Mouse (Mus musculus) CH12.LX (cell line): ENCODE data around the gene Rnf115. TPM values are rescaled to one million over a fixed set of nuclear protein-coding genes. Genes with fewer than 3 reads are reported as not detected.

Source experiments
- DNase-seq: peaks from one replicate; pipeline ENCODE4 v3.0.0-alpha.2; 2013; ENCODE audit errors: extremely low read depth
- H3K27ac ChIP-seq: 2 replicates; pipeline ENCODE4 v1.5.1; 2012; ENCODE audit warnings: low read depth, mild to moderate bottlenecking, control low read depth, moderate library complexity; ENCODE audit not compliant: insufficient read depth
- H3K27me3 ChIP-seq: replicated peaks from 2 replicates; pipeline ENCODE3; 2012; ENCODE audit warnings: inconsistent platforms
- H3K36me3 ChIP-seq, 2 experiments: replicated peaks in 1 of 2; 2 replicates each; pipeline versions ENCODE3 to v1.6.1; 2012; ENCODE audit warnings: inconsistent platforms in 1 of 2, low read length in 1 of 2, mild to moderate bottlenecking in 1 of 2, mixed read lengths in 1 of 2, moderate library complexity in 1 of 2; ENCODE audit not compliant: control insufficient read depth in 1 of 2, insufficient read depth in 1 of 2
- H3K4me1 ChIP-seq, 2 experiments: 2 replicates each; pipeline ENCODE4 v1.6.1; 2012; ENCODE audit warnings: inconsistent platforms in 1 of 2, moderate library complexity in 1 of 2; ENCODE audit not compliant: insufficient read depth in 2 of 2, control insufficient read depth in 1 of 2
- H3K4me2 ChIP-seq: 2 replicates; pipeline ENCODE4 v1.6.1; 2012; ENCODE audit warnings: low read depth, mild to moderate bottlenecking, control low read depth; ENCODE audit not compliant: poor library complexity, insufficient read depth, severe bottlenecking
- H3K4me3 ChIP-seq, 3 experiments: fragments of 150-350 bp in 1 of 3; sonication (generic) in 1 of 3; replicated peaks in 1 of 3; 2 replicates each; pipeline versions ENCODE3 to v1.5.1; 2011 to 2012; ENCODE audit warnings: low read depth in 2 of 3, low read length in 2 of 3, mild to moderate bottlenecking in 2 of 3, moderate library complexity in 2 of 3, control low read depth in 1 of 3, improper control_type of control experiment in 1 of 3, inconsistent platforms in 1 of 3, mixed read lengths in 1 of 3; ENCODE audit not compliant: poor library complexity in 1 of 3
- H3K79me2 ChIP-seq: replicated peaks from 2 replicates; pipeline ENCODE4 v1.6.1; 2012; ENCODE audit warnings: mild to moderate bottlenecking, moderate library complexity; ENCODE audit not compliant: control insufficient read depth, poor library complexity, insufficient read depth, severe bottlenecking; ENCODE audit errors: extremely low read depth
- H3K9ac ChIP-seq: 2 replicates; pipeline ENCODE4 v1.6.1; 2012; ENCODE audit warnings: low read depth, mild to moderate bottlenecking, control low read depth, moderate library complexity; ENCODE audit not compliant: insufficient read depth
- H3K9me3 ChIP-seq: replicated peaks from 2 replicates; pipeline ENCODE3; 2012; ENCODE audit warnings: low read length, inconsistent platforms, mixed read lengths
- BHLHE40 ChIP-seq: IDR thresholded peaks from 2 replicates; pipeline ENCODE4 v1.6.1; 2011; ENCODE audit warnings: mild to moderate bottlenecking, low read depth, low read length, improper control_type of control experiment
- CHD2 ChIP-seq: IDR thresholded peaks from 2 replicates; pipeline ENCODE4 v1.6.1; 2011; ENCODE audit warnings: low read length, improper control_type of control experiment
- CTCF ChIP-seq, 2 experiments: IDR thresholded peaks in 1 of 2; conservative IDR thresholded peaks in 1 of 2; 2 replicates each; pipeline ENCODE4 v1.5.1; 2011 to 2012; ENCODE audit warnings: low read depth in 2 of 2, low read length in 2 of 2, improper control_type of control experiment in 1 of 2, inconsistent platforms in 1 of 2, mild to moderate bottlenecking in 1 of 2, moderate library complexity in 1 of 2
- E2F4 ChIP-seq: IDR thresholded peaks from 2 replicates; pipeline ENCODE4 v1.6.1; 2011; ENCODE audit warnings: low read depth, low read length, improper control_type of control experiment; ENCODE audit not compliant: insufficient replicate concordance
- GABPA ChIP-seq: IDR thresholded peaks from 2 replicates; pipeline ENCODE4 v1.6.1; 2012; ENCODE audit warnings: low read depth, low read length, improper control_type of control experiment, inconsistent platforms; ENCODE audit not compliant: insufficient replicate concordance
- IRF4 ChIP-seq: IDR thresholded peaks from 2 replicates; pipeline ENCODE4 v1.6.1; 2014; ENCODE audit warnings: low read depth, mild to moderate bottlenecking, inconsistent platforms, low read length, improper control_type of control experiment
- MAFK ChIP-seq: IDR thresholded peaks from 2 replicates; pipeline ENCODE4 v1.6.1; 2011; ENCODE audit warnings: low read length, improper control_type of control experiment; ENCODE audit not compliant: insufficient replicate concordance
- MAX ChIP-seq: IDR thresholded peaks from 2 replicates; pipeline ENCODE4 v1.6.1; 2011; ENCODE audit warnings: low read length, improper control_type of control experiment
- MEF2A ChIP-seq: IDR thresholded peaks from 2 replicates; pipeline ENCODE4 v1.6.1; 2014; ENCODE audit warnings: low read depth, mild to moderate bottlenecking, inconsistent platforms, low read length, improper control_type of control experiment, borderline replicate concordance
- MXI1 ChIP-seq: IDR thresholded peaks from 2 replicates; pipeline ENCODE4 v1.6.1; 2011; ENCODE audit warnings: mild to moderate bottlenecking, low read depth, low read length, improper control_type of control experiment
- MYC ChIP-seq: IDR thresholded peaks from 2 replicates; pipeline ENCODE4 v1.6.1; 2011; ENCODE audit warnings: low read depth, mild to moderate bottlenecking, improper control_type of control experiment, low read length
- NELFE ChIP-seq: IDR thresholded peaks from 2 replicates; pipeline ENCODE4 v1.6.1; 2011; ENCODE audit warnings: low read depth, low read length, improper control_type of control experiment
- NRF1 ChIP-seq: IDR thresholded peaks from 2 replicates; pipeline ENCODE4 v1.6.1; 2014; ENCODE audit warnings: low read depth, mild to moderate bottlenecking, inconsistent platforms, low read length, improper control_type of control experiment, moderate library complexity
- PAX5 ChIP-seq: IDR thresholded peaks from 2 replicates; pipeline ENCODE4 v1.6.1; 2012; ENCODE audit warnings: low read length, inconsistent platforms, mixed read lengths
- POLR2A ChIP-seq: IDR thresholded peaks from 2 replicates; pipeline ENCODE4 v1.6.1; 2011; ENCODE audit warnings: low read depth, mild to moderate bottlenecking, improper control_type of control experiment, low read length
- POLR2AphosphoS2 ChIP-seq: IDR thresholded peaks from 2 replicates; pipeline ENCODE4 v1.6.1; 2011; ENCODE audit warnings: low read depth, low read length, improper control_type of control experiment
- RAD21 ChIP-seq: IDR thresholded peaks from 2 replicates; pipeline ENCODE4 v1.6.1; 2011; ENCODE audit warnings: low read depth, mild to moderate bottlenecking, low read length, improper control_type of control experiment, moderate library complexity
- RCOR1 ChIP-seq: conservative IDR thresholded peaks from 2 replicates; pipeline ENCODE4 v1.6.1; 2012; ENCODE audit warnings: low read depth, mild to moderate bottlenecking, inconsistent platforms, low read length, improper control_type of control experiment
- SIN3A ChIP-seq: IDR thresholded peaks from 2 replicates; pipeline ENCODE4 v1.6.1; 2012; ENCODE audit warnings: low read length, improper control_type of control experiment, inconsistent platforms
- SMC3 ChIP-seq: IDR thresholded peaks from 2 replicates; pipeline ENCODE4 v1.6.1; 2011; ENCODE audit warnings: low read depth, low read length, improper control_type of control experiment
- TBP ChIP-seq: conservative IDR thresholded peaks from 2 replicates; pipeline ENCODE4 v1.6.1; 2011; ENCODE audit warnings: low read depth, low read length, improper control_type of control experiment
- USF2 ChIP-seq: conservative IDR thresholded peaks from 2 replicates; pipeline ENCODE4 v1.6.1; 2011; ENCODE audit warnings: low read depth, low read length, improper control_type of control experiment
- dilution Hi-C: fragments of 300-500 bp; cut with MboI; formaldehyde crosslinking; loops from 2 replicates; pipeline ENCODE4 v1.14.3; 2020; ENCODE audit warnings: low sequenced_read_pairs; ENCODE audit not compliant: extremely low pct_unique_long_range_greater_than_20kb, extremely low pct_ligation_motif_present
- in situ Hi-C: fragments of 300-500 bp; cut with MboI; formaldehyde crosslinking; loops from 3 replicates; pipeline ENCODE4 v1.14.3; 2019; ENCODE audit warnings: low sequenced_read_pairs, low pct_ligation_motif_present, low pct_unique_long_range_greater_than_20kb, mixed read lengths
- polyA plus RNA-seq: library from polyadenylated mRNA; unstranded; fragments of >175 nt; gene quantifications from 2 replicates; pipeline ENCODE4 v1.2.1, GENCODE M21; 2012; ENCODE audit warnings: low read depth; ENCODE audit not compliant: insufficient read length
- total RNA-seq, 2 experiments: library from RNA; depleted of rRNA; stranded (reverse); fragments of 300-350 nt in 1 of 2; fragments of >200 nt in 1 of 2; gene quantifications; 2 replicates each; pipeline ENCODE4 v1.2.3; 2012 to 2014

Gene Rnf115
- total and polyA plus RNA-seq, 3 experiments, result 25.8 to 79.3 (median 64.7) TPM

GRCm38 (mm10) chr3:96733984-96734383 lies 6.5 kb downstream of the Rnf115 start:
- Histone ChIP-seq H3K27me3 (no peaks in the 10 kb centered on the region), H3K4me2 (no peak overlapping the region), H3K4me1 (peaks cover 6 to 64% of the 10 kb centered on the region in 2 experiments; a peak in 3 of 4 replicates), H3K4me3 (no peak overlapping the region), H3K27ac (no peak overlapping the region), H3K9ac (no peak overlapping the region), H3K79me2 (peaks cover 42% of the 10 kb centered on the region), H3K9me3 (no peaks in the 10 kb centered on the region), H3K36me3 (peaks cover 0 to 21% of the 10 kb centered on the region in 2 experiments)
- dilution Hi-C loops, result no loop called here
- DNase-seq, result no peak
- TF ChIP-seq POLR2AphosphoS2, result no peak
- TF ChIP-seq GABPA, result no peak
- TF ChIP-seq IRF4, result no peak
- TF ChIP-seq RCOR1, result no peak
- TF ChIP-seq SMC3, result no peak
- in situ Hi-C loops, result no loop called here

- no peak for DNase-seq
- Histone ChIP-seq H3K4me3 (no peak overlapping the region), H3K9ac (no peak overlapping the region), H3K9me3 (no peaks in the 10 kb centered on the region), H3K36me3 (peaks cover 0 to 23% of the 10 kb centered on the region in 2 experiments), H3K27ac (no peak overlapping the region), H3K27me3 (no peaks in the 10 kb centered on the region), H3K4me2 (no peak overlapping the region), H3K4me1 (peaks cover 6 to 57% of the 10 kb centered on the region in 2 experiments; a peak in 3 of 4 replicates), H3K79me2 (peaks cover 31% of the 10 kb centered on the region)
- in situ Hi-C loops (no loop called here), dilution Hi-C loops (no loop called here)
- TF ChIP-seq E2F4, result no peak
- no peak for TF ChIP-seq PAX5
- no peak for TF ChIP-seq RAD21
- TF ChIP-seq MAFK, result no peak
- no peak for TF ChIP-seq NRF1
- TF ChIP-seq CHD2, result no peak
- no peak for TF ChIP-seq NELFE
- no peak for TF ChIP-seq GABPA
- no peak for TF ChIP-seq TBP
- no peak for TF ChIP-seq USF2
- no peak for TF ChIP-seq MXI1
- no peak for TF ChIP-seq MEF2A
- no peak for TF ChIP-seq MYC
- no peak for TF ChIP-seq SIN3A
- TF ChIP-seq SMC3, result no peak
- TF ChIP-seq BHLHE40, result no peak
- no peak for TF ChIP-seq MAX
- TF ChIP-seq CTCF (conservative IDR thresholded peaks at IDR 0.05 in 1 of 2, IDR thresholded peaks at IDR 0.05 in 1 of 2; ENCODE audit: low read depth in 2 of 2, low read length in 2 of 2), result no peak
- no peak for TF ChIP-seq POLR2A
Measured at GRCm38 (mm10) chr3:96735200-96735599, 7.7 kb downstream of the Rnf115 start.
